Mouse (Mus musculus) fibroblast of lung, adult 2 months (primary cell): ENCODE results near the gene Gkap1.
A peak's percentile ranks its signal among the peaks of the same experiment; 100 is the strongest.

Experiments used
- DNase-seq: peaks from one replicate; pipeline ENCODE4 v3.0.0-alpha.2; 2011; ENCODE audit warnings: low read depth

The Gkap1 gene

GRCm38 (mm10) chr13:58263546-58263945 is 12.0 kb downstream of the Gkap1 start:
- DNase-seq = no peak

DNA sequence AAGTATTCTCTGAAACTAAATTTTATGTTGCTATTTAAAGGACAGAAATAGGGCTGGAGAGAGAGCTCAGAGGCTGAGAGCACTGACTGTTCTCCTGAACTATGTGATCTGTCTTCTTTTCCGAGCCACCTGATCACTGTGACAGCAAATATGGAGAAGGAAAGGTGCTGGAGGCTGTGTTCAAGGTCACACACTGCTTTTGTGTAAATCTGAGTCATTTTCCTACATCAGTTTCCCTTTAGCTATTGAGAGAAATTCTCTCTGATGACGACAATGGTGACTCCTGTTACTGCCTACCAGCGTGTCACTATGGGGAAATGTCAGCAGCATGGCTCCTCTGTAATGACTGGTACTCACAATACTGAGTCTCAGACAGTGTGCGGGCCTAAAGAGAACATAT is 13.8 kb downstream of the Gkap1 start:
- DNase-seq = no peak

DNA sequence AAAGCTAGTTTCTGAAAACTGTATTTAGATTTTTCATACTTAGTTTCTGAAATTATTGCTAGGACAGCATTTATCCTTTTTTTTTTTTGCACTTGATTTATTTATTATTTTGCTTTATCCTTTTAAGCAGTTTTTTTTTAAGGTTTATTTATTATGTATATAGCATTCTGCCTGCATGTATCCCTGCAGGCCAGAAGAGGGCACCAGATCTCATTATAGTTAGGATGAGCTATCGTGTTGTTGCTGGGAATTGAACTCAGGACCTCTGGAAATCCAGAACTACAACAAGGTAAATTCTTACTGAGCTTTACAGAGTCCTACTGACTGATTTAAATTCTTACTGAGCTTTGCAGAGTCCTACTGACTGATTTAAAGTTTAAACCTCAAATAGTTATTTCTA is 22.2 kb downstream of the Gkap1 start:
- DNase-seq = no peak

DNA sequence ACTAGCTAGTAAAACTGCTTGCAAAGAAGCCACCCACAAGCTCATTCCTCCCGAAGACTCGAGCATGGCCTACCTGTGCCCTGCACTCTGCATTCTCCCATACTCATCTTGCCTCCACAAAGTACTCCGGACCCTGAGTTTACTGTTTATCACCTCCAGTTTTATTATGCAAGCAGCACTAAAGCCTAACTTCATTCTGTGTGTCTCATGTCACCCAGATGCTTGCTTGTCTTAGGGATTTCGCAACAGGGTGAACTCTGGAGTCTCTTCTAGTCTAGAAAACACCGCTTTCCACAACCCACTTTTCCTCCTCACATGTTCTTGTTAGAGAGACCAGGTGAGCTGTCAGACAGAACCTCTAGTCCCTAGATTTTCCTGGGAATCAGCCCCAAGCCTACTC is 26.5 kb downstream of the Gkap1 start:
- no peak for DNase-seq

GRCm38 (mm10) chr13:58236536-58236935 is 39.0 kb downstream of the Gkap1 start:
- DNase-seq = no peak

DNA sequence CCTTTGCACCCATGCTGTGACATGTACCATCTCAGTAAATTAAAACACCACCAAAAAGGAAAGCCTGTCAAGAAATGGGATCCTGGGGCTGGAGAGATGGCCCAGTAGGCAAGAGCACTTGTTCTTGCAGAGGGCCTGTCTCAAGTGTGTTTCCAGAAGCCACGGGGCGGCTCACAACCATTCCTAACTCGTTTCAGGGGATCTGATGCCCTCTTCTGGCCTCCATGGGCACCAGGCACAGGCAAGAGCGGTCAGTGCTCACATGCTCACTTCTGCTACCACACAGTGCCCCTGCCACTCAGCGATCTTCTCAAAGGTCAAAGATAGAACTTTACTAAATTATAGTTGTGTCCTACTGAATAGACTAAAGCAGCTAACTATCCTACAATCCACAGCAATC is 42.9 kb downstream of the Gkap1 start:
- DNase-seq = peak; percentile 20

- DNase-seq = no peak
Measured at GRCm38 (mm10) chr13:58232070-58232469, 43.4 kb downstream of the Gkap1 start.

GRCm38 (mm10) chr13:58228624-58229023 is 46.9 kb downstream of the Gkap1 start:
- no peak for DNase-seq

GRCm38 (mm10) chr13:58225694-58226093 is 49.8 kb downstream of the Gkap1 start:
- no peak for DNase-seq

DNA sequence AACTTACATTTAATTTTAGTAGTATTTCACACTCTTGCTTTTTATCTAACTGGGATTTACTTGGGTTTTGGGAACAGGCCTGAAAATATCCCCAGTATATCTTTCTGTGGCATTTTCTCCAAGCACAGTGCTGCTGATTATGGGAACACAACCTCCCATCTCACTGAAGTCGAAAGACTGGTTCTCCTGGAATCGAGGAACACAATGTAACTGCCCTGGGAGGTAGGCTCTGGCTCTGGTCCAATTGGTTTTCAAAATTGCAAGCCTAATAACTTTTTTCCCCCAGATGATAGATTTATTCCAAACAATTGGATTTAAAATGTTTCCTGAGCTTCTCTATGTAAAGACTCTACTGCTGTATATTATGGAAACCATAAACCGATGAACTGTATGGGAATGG is 55.3 kb downstream of the Gkap1 start:
- no peak for DNase-seq

- no peak for DNase-seq
Measured at GRCm38 (mm10) chr13:58217536-58217935, 58.0 kb downstream of the Gkap1 start.

DNA sequence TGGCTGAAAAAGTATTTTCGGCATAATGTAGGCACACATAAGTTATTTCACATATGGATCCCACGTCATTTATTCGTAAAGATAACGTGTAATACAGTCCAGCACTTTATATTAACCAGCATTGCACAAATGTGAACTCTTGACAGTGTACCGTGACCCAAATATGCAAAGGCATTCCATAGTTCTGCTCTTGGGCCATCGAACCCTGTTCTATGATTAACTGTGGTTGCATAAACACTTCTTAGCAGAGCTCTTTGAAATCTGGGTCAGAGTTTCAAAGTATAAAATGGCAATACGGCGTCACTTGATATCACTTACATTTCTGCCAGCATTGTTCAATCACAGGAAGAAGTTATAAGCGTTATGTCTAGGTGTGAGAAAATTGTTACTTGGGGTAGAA is 59.1 kb downstream of the Gkap1 start:
- no peak for DNase-seq

DNA sequence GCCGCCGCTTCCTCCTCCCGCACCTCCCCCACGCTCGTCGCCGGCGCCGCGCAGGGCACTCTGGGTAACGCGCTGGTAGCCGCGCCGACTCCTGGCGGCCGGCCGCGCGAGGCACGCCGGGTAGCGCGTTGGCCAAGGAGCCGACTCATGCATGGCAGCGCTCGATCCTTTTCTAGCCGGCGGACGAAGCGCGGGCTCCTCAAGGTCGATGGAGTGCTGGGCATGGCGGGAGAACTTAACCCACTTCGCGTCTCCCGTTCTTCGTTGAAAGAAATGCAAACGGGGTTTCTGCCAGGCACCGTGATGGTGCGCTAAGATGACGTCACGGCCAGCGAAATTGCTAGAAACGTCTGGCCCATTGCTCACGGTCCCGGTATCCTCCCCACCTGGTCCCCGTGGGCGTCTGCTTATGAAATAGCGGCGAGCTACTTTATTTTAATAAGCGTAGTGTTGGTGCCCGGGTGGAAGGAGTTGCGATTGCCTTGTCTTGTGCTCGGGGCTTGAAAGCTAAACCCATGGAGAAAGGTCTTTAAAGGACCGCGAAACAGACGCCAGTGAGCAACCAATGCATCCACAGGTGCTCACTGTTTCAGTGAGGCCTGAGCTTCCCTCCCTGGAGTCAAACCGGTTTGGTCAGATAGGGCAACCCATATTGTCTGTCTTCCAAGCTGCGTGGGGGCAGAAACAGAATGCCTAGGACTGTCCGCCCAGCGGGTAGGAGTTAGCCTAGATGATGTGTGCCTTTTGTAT is 59.7 kb downstream of the Gkap1 start, which contains the start of gene Ubqln1:
TSS of gene Ubqln1 (minus strand) at position 62 of the 750 bp plus-strand sequence.
- peak; percentile 54 for DNase-seq

DNA sequence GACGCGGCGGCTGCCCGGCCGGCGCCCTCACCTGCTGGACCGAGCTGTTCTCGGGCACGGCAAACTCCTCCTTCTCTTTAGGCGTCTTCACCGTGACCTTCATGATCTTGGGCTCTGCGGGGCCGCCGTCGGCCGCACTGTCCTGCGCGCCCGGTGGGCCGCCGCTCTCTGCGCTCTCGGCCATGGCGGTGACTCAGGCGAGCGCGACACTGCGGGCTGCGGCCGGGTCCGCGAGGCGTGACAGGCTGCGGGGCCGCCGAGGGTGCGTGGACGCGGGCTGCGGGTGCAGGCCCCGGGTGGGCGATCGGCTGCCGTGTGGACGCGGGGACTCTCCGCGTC is 60.3 kb downstream of the Gkap1 start:
- DNase-seq = no peak

DNA sequence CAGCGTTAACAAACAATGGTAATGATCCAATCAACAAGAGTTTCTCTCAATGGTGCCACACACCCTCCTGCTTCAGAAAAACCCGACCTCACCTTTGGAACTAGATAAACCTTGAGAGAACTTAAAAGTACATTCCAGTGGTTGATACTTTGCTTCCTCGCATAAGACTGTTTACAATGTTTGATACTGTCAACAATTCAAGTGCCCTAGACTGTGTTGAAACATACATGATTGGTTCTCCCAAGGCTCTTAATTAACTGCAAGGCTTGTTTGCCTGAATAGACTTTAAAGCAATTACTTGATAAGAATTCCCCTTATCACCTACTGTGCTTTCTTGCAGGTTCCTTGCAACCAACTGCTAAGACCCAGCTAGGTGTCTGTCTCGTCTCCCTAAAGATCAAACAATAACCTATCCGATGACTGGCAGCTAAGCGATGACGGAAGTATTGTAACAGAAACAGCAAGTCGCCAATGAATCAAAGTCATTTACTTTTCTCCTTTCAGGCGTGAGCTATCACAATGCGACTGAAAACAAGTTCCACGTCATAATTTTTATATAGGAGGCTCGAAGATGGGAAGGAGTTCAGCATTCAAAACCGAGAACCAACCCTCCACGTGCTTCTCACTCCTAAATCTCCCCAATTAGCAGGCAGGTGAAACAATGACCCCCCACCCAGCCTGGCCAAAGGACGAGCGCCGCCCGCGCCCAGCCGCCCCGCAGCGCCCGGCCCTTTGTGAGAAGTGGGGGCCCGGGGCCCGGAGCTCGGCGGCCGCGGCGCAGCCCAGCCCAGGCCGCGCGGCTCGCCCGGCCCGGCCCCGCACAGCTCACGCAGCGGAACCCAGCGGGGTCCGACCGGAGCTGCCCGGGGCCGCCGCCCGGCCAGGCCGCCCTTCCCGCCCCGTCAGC is 60.9 kb downstream of the Gkap1 start:
- no peak for DNase-seq

DNA sequence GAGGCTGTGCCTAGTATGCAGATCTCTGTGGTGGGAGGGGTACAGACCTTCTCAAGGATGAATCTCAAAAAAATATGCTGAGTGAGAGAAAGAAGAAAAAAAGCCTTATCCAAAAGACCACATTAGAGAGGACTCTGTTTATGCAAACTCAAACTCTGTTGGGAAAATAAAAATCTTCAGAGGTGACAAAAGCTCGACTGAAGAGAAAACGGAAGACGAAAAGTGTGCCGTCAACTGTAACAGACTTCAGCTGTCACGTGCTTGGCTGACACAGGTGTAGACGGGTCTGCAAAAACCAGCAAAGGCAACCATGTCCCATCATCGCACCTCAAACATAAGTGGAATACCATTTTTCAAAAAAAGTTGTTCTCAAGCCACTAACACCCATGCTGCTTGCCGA is 61.7 kb downstream of the Gkap1 start:
- DNase-seq = no peak

DNA sequence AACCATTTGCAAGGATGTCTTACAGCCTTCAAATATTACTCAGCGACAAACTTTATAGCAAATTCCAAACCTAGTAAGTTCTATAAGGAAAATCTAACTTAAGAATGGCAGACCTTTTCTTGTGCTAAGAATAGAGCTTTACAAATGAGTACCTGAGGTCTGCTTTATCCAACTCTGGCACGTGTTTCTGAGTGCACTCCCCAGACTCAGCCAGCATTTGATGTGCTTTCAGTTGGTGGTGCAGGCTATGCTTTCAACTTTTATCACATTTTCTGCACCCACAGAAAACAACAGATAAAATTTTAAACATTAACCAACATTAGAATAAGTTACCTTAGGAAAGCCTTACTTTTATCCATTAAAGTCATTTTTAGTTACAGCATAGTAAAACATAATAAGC is 63.0 kb downstream of the Gkap1 start:
- DNase-seq = no peak

- DNase-seq = peak; percentile 10
Measured at GRCm38 (mm10) chr13:58210441-58210840, 65.1 kb downstream of the Gkap1 start.

GRCm38 (mm10) chr13:58206084-58206483 is 69.4 kb downstream of the Gkap1 start:
- DNase-seq = no peak

GRCm38 (mm10) chr13:58204986-58205385 is 70.5 kb downstream of the Gkap1 start:
- DNase-seq = no peak

DNA sequence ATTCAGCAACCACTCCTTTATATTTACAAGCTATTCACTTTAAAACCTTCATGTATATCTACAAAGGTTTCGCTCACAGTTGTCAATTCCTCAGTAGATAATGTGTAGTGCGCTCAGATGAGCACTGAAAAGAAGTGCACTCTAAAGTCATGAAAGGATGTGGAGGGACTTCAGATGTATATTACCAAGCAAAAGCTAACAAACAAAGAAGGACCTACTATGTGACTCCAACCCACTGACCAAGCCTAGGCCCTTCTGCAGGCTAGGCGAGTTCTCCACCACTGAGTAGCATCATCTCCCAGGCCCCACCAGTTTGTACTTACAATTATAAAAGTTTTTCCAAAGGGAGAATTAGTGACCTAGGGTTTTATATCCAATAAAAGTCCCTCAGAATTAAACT is 71.3 kb downstream of the Gkap1 start:
- DNase-seq = no peak

DNA sequence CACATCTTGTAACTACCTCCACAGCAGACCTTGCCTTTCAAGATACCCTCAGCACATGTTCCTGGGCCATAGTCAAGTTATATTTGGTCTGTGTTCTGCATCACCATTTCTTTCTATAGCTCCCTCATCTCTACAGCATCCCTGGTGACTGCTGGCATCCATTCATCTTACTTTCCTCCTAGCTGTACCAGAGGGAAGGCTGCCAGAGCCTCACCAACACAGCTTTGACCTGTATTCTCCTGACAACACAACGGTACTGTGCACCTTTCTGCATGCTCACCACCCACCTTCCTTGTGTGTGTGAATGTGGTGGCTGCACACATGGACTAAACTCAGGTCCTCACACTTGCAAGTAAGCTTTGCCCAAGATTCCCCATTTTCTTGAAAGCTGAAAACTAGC is 72.6 kb downstream of the Gkap1 start:
- no peak for DNase-seq

DNA sequence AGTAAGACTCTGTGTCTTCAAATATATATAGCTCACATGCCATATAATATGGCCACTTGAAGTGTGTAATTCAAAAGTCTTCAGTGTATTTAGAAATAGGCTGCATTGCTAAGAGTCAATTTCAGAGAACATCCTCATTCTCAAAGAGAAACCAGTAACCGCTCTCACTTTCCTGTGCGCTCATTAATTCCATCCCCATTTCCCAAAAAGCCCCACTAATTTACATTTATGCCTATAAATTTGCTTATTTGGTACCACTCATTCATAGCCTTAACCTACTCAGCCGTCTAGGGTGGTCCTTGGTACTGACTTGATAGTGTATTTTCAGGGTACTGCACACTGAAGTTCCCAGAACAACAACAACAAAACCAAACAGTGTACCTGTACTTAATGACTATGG is 73.6 kb downstream of the Gkap1 start:
- DNase-seq = no peak
